Mouse (Mus musculus) bone marrow macrophage, adult 2 months (primary cell): ENCODE data around the gene Actrt3.

Experiments
- CTCF ChIP-seq: IDR thresholded peaks from 2 replicates; pipeline ENCODE4 v1.5.1; 2012; ENCODE audit warnings: low read depth, mild to moderate bottlenecking, low read length, moderate library complexity
- POLR2A ChIP-seq: IDR thresholded peaks from 2 replicates; pipeline ENCODE4 v1.6.1; 2012; ENCODE audit warnings: mild to moderate bottlenecking, low read depth, low read length, borderline replicate concordance

DNA sequence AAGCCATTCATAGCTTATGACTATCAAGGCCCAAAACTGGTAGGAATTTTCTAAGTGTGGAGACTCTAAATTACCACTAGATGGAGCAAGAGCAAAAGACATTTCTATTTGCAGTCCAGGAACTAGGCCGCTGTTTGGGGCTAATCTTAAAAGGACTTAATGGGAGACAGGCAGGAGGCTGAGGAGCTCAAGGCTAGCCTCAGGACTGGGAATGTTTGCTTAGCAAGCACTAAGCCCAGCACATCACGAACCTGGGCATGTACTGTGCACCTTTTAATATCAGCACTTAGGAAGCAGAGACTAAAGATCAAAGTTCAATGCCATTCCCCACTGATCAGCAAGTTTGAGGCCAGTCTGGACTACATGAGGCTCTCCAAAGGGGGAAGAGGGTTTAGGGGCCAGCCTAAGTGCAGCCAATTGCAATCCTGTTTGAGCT, 7.3 kb downstream of the Actrt3 start:
- TF ChIP-seq POLR2A (no peak), CTCF (no peak)
